Mouse (Mus musculus) heart, postnatal 0 days (tissue): ENCODE data around the gene Magt1.

Source experiments
- CTCF ChIP-seq: IDR thresholded peaks from 2 replicates; pipeline ENCODE4 v1.5.1; 2016; ENCODE audit warnings: antibody characterized with exemption, control low read depth, low read depth
- EP300 ChIP-seq: IDR thresholded peaks from 2 replicates; pipeline ENCODE4 v1.6.1; 2016; ENCODE audit warnings: antibody characterized with exemption, low read depth

DNA sequence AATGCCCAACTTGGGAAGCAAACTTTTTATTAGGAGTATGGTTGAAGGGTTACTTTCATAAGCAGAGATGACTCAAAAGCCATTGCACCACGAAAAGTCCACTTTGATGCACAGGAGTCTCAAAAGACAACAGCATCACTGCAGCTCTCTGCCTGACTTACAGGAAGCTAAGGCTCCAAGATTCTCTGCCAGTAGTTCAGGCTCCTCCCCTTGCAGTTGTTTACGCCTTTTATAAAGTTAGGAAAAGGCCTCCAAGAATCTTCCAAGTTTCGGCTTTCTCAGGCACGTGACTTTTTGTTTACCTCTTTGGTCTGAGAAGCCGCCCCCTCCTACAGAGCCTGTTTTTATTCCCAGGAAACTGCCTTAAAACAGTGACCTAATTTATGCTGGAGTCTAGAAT, 77.4 kb downstream of the Magt1 start:
- no peak for TF ChIP-seq CTCF
- no peak for TF ChIP-seq EP300
